Mouse (Mus musculus) limb, embryonic 14.5 days (tissue): ENCODE results near the gene Zdhhc8. TPM values are rescaled to one million over a fixed set of nuclear protein-coding genes. Genes with fewer than 3 reads are reported as not detected.

Experiments used
- ATAC-seq: fragments of 200-750 bp; cut with Nextera tagmentation; 2 replicates; pipeline ENCODE4 v1.8.0; 2017; ENCODE audit warnings: low read depth, moderate number of reproducible peaks, moderate TSS enrichment; ENCODE audit not compliant: low FRiP score
- DNase-seq: peaks from one replicate; pipeline ENCODE4 v3.0.0-alpha.2; 2015; ENCODE audit warnings: low spot score
- H3K27ac ChIP-seq: fragments of 300-500 bp; sonication (generic); replicated peaks from 2 replicates; pipeline ENCODE4 v1.5.1; 2014; ENCODE audit warnings: low read depth, mild to moderate bottlenecking, low read length, moderate library complexity, mixed read lengths
- H3K27me3 ChIP-seq: fragments of 300-500 bp; sonication (generic); 2 replicates; pipeline ENCODE4 v1.6.1; 2014; ENCODE audit warnings: low read length, mixed read lengths; ENCODE audit not compliant: control insufficient read depth, insufficient read depth
- H3K36me3 ChIP-seq: fragments of 300-500 bp; sonication (generic); 2 replicates; pipeline ENCODE4 v1.6.1; 2014; ENCODE audit warnings: mild to moderate bottlenecking, low read length, moderate library complexity, mixed read lengths; ENCODE audit not compliant: control insufficient read depth, insufficient read depth
- H3K4me1 ChIP-seq: fragments of 300-500 bp; sonication (generic); 2 replicates; pipeline ENCODE4 v1.6.1; 2014; ENCODE audit warnings: antibody characterized with exemption, low read length, mixed read lengths; ENCODE audit not compliant: control insufficient read depth, insufficient read depth
- H3K4me2 ChIP-seq: fragments of 300-500 bp; sonication (generic); replicated peaks from 2 replicates; pipeline ENCODE4 v1.6.1; 2014; ENCODE audit warnings: low read depth, mild to moderate bottlenecking, low read length, moderate library complexity; ENCODE audit not compliant: severe bottlenecking
- H3K4me3 ChIP-seq: fragments of 300-500 bp; sonication (generic); replicated peaks from 2 replicates; pipeline ENCODE4 v1.5.1; 2014; ENCODE audit warnings: low read length
- H3K9ac ChIP-seq: fragments of 300-500 bp; sonication (generic); 2 replicates; pipeline ENCODE4 v1.6.1; 2014; ENCODE audit warnings: mild to moderate bottlenecking, low read depth, low read length, moderate library complexity; ENCODE audit not compliant: severe bottlenecking
- H3K9me3 ChIP-seq: fragments of 300-500 bp; sonication (generic); 2 replicates; pipeline ENCODE4 v1.6.1; 2016; ENCODE audit warnings: low read length; ENCODE audit not compliant: control insufficient read depth
- POLR2A ChIP-seq: fragments of 200-500 bp; IDR thresholded peaks from 2 replicates; pipeline ENCODE4 v1.8.0; 2012; ENCODE audit warnings: inconsistent platforms, mild to moderate bottlenecking, moderate library complexity, borderline replicate concordance; ENCODE audit not compliant: insufficient read depth, insufficient read length; ENCODE audit errors: extremely low read depth
- WGBS: fragments of 180-500 bp; shearing (Covaris S2); extraction: QIAGEN DNeasy Blood & Tissue Kit; methylation state at CpG from one replicate; pipeline ENCODE4 v1.1.7; 2014; 5-methylcytosine and 5-hydroxymethylcytosine counted together
- microRNA counts: library from miRNA; unstranded; fragments of <30 nt; microRNA quantifications from one replicate; lab custom pipeline; 2016
- microRNA-seq: library from miRNA; unstranded; fragments of <30 nt; microRNA quantifications from one replicate; pipeline ENCODE4, GENCODE M21; 2016
- polyA plus RNA-seq, 2 experiments: library from polyadenylated mRNA; depleted of rRNA in 1 of 2; stranded (reverse) in 1 of 2; unstranded in 1 of 2; fragments of >200 nt; fragmentation: Nextera tagmentation in 1 of 2; extraction: Ambion mirVana in 1 of 2; gene quantifications; 2 replicates each; pipeline versions ENCODE4 v1.2.1 to v1.2.3; 2012 to 2014

Zdhhc8 gene
- polyA plus RNA-seq, 2 experiments: 23.1 to 68.2 TPM

DNA sequence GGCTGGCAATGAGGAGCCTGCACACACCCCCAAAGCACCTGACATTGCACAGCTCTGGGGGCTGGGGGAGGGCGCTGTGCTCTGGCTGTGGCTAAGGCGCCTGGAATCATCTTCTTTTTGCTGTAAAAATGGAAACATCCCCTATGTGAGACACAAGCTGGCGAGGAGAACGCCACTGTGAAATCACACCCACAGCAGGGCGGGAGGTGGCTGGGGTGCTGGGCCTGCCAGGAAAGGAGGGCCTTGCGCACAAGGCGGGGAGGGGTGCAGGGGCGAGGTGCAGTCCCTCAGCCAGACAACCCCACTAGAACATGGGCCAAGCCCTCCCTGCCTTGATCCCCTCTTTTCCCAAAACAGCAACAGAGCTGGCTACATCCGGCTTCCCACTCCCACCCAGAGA lies 61.7 kb downstream of the Zdhhc8 start:
- DNase-seq: no peak
- H3K4me2 ChIP-seq: no peak overlapping the region
- 84% methylated on average over 9 of the region's 9 CpGs for WGBS
- no peak for ATAC-seq
- no peaks in the 10 kb centered on the region for H3K36me3 ChIP-seq
- no peaks in the 10 kb centered on the region for H3K27me3 ChIP-seq
- no peak overlapping the region for H3K27ac ChIP-seq
- no peak for TF ChIP-seq POLR2A
- no peak overlapping the region for H3K9ac ChIP-seq
- peaks cover 9% of the 10 kb centered on the region for H3K4me1 ChIP-seq
- H3K9me3 ChIP-seq: no peaks in the 10 kb centered on the region
- H3K4me3 ChIP-seq: no peak overlapping the region

DNA sequence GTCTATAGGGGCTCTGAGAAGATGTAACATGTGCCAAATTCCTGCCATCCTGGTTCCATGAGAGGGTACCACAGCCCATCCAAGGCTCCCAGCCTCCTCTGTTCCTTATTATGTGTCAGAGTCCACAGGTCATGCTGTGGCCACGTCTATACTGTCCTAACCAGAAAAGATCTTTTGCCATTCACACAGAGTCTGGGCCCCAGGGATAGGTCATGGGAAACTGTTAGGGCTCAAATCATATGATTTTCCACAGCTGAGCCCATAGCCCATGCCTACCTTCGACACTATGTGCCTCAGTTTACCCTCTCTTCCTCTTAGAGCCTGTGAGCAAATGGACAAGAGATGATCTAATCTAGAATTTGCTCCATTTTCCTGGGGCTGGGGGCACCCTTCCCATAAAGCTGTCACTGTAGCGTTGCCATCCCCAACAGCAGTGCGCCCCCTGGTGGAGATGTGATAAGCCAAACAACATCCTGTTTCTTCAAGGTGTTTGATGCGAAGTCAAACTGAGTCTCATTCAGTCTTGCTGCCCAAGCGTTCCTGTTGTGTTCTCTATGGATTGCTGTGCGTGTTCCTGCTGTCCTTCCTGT lies 62.6 kb downstream of the Zdhhc8 start:
- Histone ChIP-seq H3K4me3 (no peak overlapping the region), H3K9ac (no peak overlapping the region), H3K9me3 (no peaks in the 10 kb centered on the region), H3K27ac (no peak overlapping the region), H3K27me3 (no peaks in the 10 kb centered on the region), H3K4me2 (no peak overlapping the region), H3K4me1 (peaks cover 12% of the 10 kb centered on the region), H3K36me3 (no peaks in the 10 kb centered on the region)
- ATAC-seq (peak; percentile 42; the same call in 1 of the 2 replicates), DNase-seq (peak; percentile 79)
- 9% methylated on average over 7 of the region's 7 CpGs for WGBS
- TF ChIP-seq POLR2A: no peak

MicroRNA genes within 50 kb of the gene (microRNA counts, 519-probe panel; counts per million panel counts)
- 2,152 counts per million, percentile 33 among the panel's probes with 10 or more counts for microRNA mmu-miR-1306 (lab: Ali Mortazavi, UCI)

Small RNA genes lying within 50 kb of the gene (microRNA-seq; reads per million reads assigned to microRNA genes)
- gene Gm24572 (1.4 reads per million), gene Mir1306 (161 reads per million, percentile 52 among the genes with 10 or more reads in this experiment)

Other genes starting within 250 kb of the Zdhhc8 start
- gene Dgcr6, start 182.3 kb downstream of the Zdhhc8 start, polyA plus RNA-seq (2012; rRNA removed): 69.0 and 76.0 TPM in 2 replicates
- 106 and 110 TPM in 2 replicates for gene Dgcr6, start 182.3 kb downstream of the Zdhhc8 start, polyA plus RNA-seq (2014; fragmentation: Nextera tagmentation; extraction: Ambion mirVana)
- gene Prodh, start 144.9 kb downstream of the Zdhhc8 start, polyA plus RNA-seq (2012; rRNA removed): 19.6 and 20.6 TPM in 2 replicates
- gene Prodh, start 144.9 kb downstream of the Zdhhc8 start, polyA plus RNA-seq (2014; fragmentation: Nextera tagmentation; extraction: Ambion mirVana): 8.9 and 10.2 TPM in 2 replicates
- 17.3 and 25.0 TPM in 2 replicates for gene Rtn4r, start 107.5 kb downstream of the Zdhhc8 start, polyA plus RNA-seq (2012; rRNA removed)
- 7.6 and 8.7 TPM in 2 replicates for gene Rtn4r, start 107.5 kb downstream of the Zdhhc8 start, polyA plus RNA-seq (2014; fragmentation: Nextera tagmentation; extraction: Ambion mirVana)
- not detected in 2 replicates for gene Ccdc188, start 17.3 kb downstream of the Zdhhc8 start, polyA plus RNA-seq (2012; rRNA removed)
- gene Ccdc188, start 17.3 kb downstream of the Zdhhc8 start, polyA plus RNA-seq (2014; fragmentation: Nextera tagmentation; extraction: Ambion mirVana): not detected in 2 replicates
- 108 and 117 TPM in 2 replicates for gene Trmt2a, start 13.5 kb upstream of the Zdhhc8 start, polyA plus RNA-seq (2012; rRNA removed)
- 83.6 and 87.2 TPM in 2 replicates for gene Trmt2a, start 13.5 kb upstream of the Zdhhc8 start, polyA plus RNA-seq (2014; fragmentation: Nextera tagmentation; extraction: Ambion mirVana)
- gene Ranbp1, start 13.6 kb upstream of the Zdhhc8 start, polyA plus RNA-seq (2012; rRNA removed): 164 and 276 TPM in 2 replicates
- gene Ranbp1, start 13.6 kb upstream of the Zdhhc8 start, polyA plus RNA-seq (2014; fragmentation: Nextera tagmentation; extraction: Ambion mirVana): 524 and 542 TPM in 2 replicates
- gene Gm49776, start 23.2 kb upstream of the Zdhhc8 start, polyA plus RNA-seq (2012; rRNA removed): 0.53 TPM in 1 of 2 replicates, not detected in the other
- gene Gm49776, start 23.2 kb upstream of the Zdhhc8 start, polyA plus RNA-seq (2014; fragmentation: Nextera tagmentation; extraction: Ambion mirVana): 3.4 TPM in 1 of 2 replicates, not detected in the other
- gene Dgcr8, start 54.1 kb upstream of the Zdhhc8 start, polyA plus RNA-seq (2012; rRNA removed): 79.7 and 82.6 TPM in 2 replicates
- gene Dgcr8, start 54.1 kb upstream of the Zdhhc8 start, polyA plus RNA-seq (2014; fragmentation: Nextera tagmentation; extraction: Ambion mirVana): 35.0 and 39.1 TPM in 2 replicates
- 25.2 and 28.7 TPM in 2 replicates for gene Tango2, start 113.0 kb upstream of the Zdhhc8 start, polyA plus RNA-seq (2012; rRNA removed)
- 24.0 and 25.1 TPM in 2 replicates for gene Tango2, start 113.0 kb upstream of the Zdhhc8 start, polyA plus RNA-seq (2014; fragmentation: Nextera tagmentation; extraction: Ambion mirVana)
- gene Arvcf, start 113.0 kb upstream of the Zdhhc8 start, polyA plus RNA-seq (2012; rRNA removed): 33.6 and 42.9 TPM in 2 replicates
- 18.9 and 23.4 TPM in 2 replicates for gene Arvcf, start 113.0 kb upstream of the Zdhhc8 start, polyA plus RNA-seq (2014; fragmentation: Nextera tagmentation; extraction: Ambion mirVana)
- 13.4 and 14.1 TPM in 2 replicates for gene Txnrd2, start 191.2 kb upstream of the Zdhhc8 start, polyA plus RNA-seq (2012; rRNA removed)
- gene Txnrd2, start 191.2 kb upstream of the Zdhhc8 start, polyA plus RNA-seq (2014; fragmentation: Nextera tagmentation; extraction: Ambion mirVana): 13.6 and 18.4 TPM in 2 replicates
- 84.5 and 110 TPM in 2 replicates for gene Comt, start 191.7 kb upstream of the Zdhhc8 start, polyA plus RNA-seq (2012; rRNA removed)
- gene Comt, start 191.7 kb upstream of the Zdhhc8 start, polyA plus RNA-seq (2014; fragmentation: Nextera tagmentation; extraction: Ambion mirVana): 82.4 and 92.3 TPM in 2 replicates